Mouse (Mus musculus): Measurements from ENCODE around the gene Vmn1r7. TPM values are rescaled to one million over a fixed set of nuclear protein-coding genes. Genes with fewer than 3 reads are reported as not detected.
"Not testable (repeated sequence)": the region's sequence is repeated elsewhere in the genome, so short reads cannot be mapped to it uniquely, and the experiment has no call there.

The Vmn1r7 gene
- not detected for total RNA-seq (2021)
- not detected in 2 replicates for polyA plus RNA-seq (2012; rRNA removed)
- long read RNA-seq: 0 reads

DNA sequence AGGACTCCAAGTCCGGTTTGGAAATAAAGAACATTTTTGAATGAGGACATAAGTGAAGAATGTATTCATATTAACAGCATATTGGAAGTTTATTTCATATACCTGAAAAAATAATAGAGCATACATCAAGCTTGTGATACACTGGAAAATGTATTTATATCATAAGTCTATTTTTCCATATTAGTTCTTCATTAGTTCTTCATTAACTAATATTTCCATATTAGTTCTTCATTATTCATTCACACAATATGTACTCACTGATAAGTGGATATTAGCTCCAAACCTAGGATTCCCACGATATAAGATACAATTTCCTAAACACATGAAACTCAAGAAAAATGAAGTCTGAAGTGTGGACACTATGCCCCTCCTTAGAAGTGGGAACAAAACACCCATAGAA, at the start of gene Vmn1r7:
TSS of gene Vmn1r7 (minus strand) at position 101 of the 400 bp plus-strand sequence.
- intact Hi-C loops (cut with DNase I): not testable (repeated sequence)
- 81% methylated on average over 2 of the region's 2 CpGs for WGBS

DNA sequence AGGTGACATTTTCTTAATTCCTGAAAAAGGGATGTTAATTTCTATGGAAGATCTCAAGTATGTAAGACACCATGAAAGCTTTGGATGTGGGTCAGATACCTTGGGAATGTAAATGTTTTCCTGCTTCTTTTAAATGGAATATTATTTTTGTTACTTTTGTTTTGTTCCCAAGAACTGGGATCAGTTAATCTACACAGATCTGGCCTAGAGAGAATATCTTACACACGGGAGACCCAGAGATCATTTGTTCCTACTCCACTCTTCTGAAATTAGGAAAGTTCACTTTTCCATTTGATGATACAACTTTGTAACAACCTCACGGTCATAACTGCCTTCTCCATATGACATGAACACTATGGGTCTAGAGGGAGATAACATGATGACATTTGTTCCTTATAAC, 41.4 kb upstream of the Vmn1r7 start, which contains the start of gene Vmn1r9:
TSS of gene Vmn1r9 (plus strand) at position 301 of the 400 bp plus-strand sequence.
- TF ChIP-seq EP300 (IDR thresholded peaks at IDR 0.05; ENCODE audit: insufficient read depth, low read depth, low read length) (no peak), POLR2A (IDR thresholded peaks at IDR 0.05; ENCODE audit: insufficient read depth, low read depth, low read length) (no peak), CTCF (IDR thresholded peaks at IDR 0.05) (no peak)
- H3K4me3 ChIP-seq: no peak within 1 kb of the TSS
- H3K79me2 ChIP-seq (replicated peaks; ENCODE audit: control insufficient read depth, insufficient read depth, low read length): no peaks in the 10 kb centered on the region
- H3K27me3 ChIP-seq (ENCODE audit: control insufficient read depth, insufficient read depth, low read length): no peaks in the 10 kb centered on the region
- 70% methylated on average over 2 of the region's 2 CpGs for WGBS
- intact Hi-C loops (cut with DNase I): loop anchor here (10.0 kb wide), 1 partner anchor 262 kb away; no protein-coding TSS in a partner anchor
- no peaks in the 10 kb centered on the region for H3K4me1 ChIP-seq (ENCODE audit: control insufficient read depth, insufficient read depth, low read length)
- no peak within 1 kb of the TSS for H3K9ac ChIP-seq (ENCODE audit: low read depth, low read length)
- no peaks in the 10 kb centered on the region for H3K36me3 ChIP-seq (ENCODE audit: control insufficient read depth, insufficient read depth, low read length)
- H3K27ac ChIP-seq: no peak within 1 kb of the TSS
- DNase-seq: no peak

More for the DNA sequence above, at the start of gene Vmn1r7:
- not testable (repeated sequence) for H3K4me3 ChIP-seq; H3K36me3 ChIP-seq (ENCODE audit: control insufficient read depth, insufficient read depth, low read length); H3K27ac ChIP-seq; H3K27me3 ChIP-seq (ENCODE audit: control insufficient read depth, insufficient read depth, low read length); H3K4me1 ChIP-seq (ENCODE audit: control insufficient read depth, insufficient read depth, low read length); DNase-seq; H3K79me2 ChIP-seq (replicated peaks; ENCODE audit: control insufficient read depth, insufficient read depth, low read length); H3K9ac ChIP-seq (ENCODE audit: low read depth, low read length)

DNA sequence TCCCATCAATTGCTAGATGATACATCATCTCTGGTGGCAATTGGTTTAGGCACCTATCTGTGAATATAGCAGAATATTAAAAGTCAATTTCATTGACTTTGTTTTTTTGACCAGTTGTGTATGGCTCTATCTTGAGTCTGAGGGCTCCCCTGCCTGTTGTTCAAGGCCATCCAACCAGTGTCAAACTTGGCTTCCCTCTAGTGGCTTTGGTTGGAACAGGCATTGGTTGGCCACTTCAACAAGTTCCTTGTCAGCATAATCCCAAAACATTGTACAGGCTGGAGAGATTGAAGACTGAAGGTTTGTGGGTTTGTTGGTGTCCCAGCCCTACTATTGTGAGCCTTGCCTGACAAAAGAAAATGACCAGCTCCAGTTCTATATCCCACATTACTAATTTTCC, 38.6 kb upstream of the Vmn1r7 start:
- no peak overlapping the region for H3K27ac ChIP-seq
- H3K9ac ChIP-seq (ENCODE audit: low read depth, low read length): no peak overlapping the region
- H3K27me3 ChIP-seq (ENCODE audit: control insufficient read depth, insufficient read depth, low read length): no peaks in the 10 kb centered on the region
- H3K4me1 ChIP-seq (ENCODE audit: control insufficient read depth, insufficient read depth, low read length): no peaks in the 10 kb centered on the region
- TF ChIP-seq CTCF (IDR thresholded peaks at IDR 0.05) (peak; percentile 40), POLR2A (IDR thresholded peaks at IDR 0.05; ENCODE audit: insufficient read depth, low read depth, low read length) (no peak)
- DNase-seq: no peak
- no peak overlapping the region for H3K4me3 ChIP-seq
- no peaks in the 10 kb centered on the region for H3K36me3 ChIP-seq (ENCODE audit: control insufficient read depth, insufficient read depth, low read length)
- H3K79me2 ChIP-seq (replicated peaks; ENCODE audit: control insufficient read depth, insufficient read depth, low read length): no peaks in the 10 kb centered on the region
- intact Hi-C loops (cut with DNase I): loop anchor here (10.0 kb wide), 1 partner anchor 259 kb away; no protein-coding TSS in a partner anchor

DNA sequence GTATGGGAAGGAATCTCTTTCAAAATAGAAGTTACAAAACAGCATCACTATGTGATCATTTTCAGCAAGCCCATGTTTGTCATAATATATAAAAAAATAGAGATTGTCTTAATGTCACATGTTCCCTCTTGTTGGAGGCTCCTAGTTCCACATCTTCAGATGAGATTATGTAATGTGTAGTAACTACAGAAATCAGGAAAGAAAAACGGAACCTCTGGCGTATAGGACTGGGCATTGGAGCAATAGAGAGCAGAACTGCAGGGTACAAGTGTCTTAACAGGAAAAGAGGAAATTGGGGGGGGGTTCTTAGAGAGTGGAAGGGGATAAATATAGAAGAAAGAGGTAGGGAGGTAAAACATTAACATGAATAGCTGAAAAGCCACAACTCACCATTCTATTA, 9.6 kb upstream of the Vmn1r7 start:
- TF ChIP-seq POLR2A (IDR thresholded peaks at IDR 0.05; ENCODE audit: insufficient read depth, low read depth, low read length): no peak
- TF ChIP-seq CTCF (IDR thresholded peaks at IDR 0.05): no peak
- no peak for TF ChIP-seq EP300 (IDR thresholded peaks at IDR 0.05; ENCODE audit: insufficient read depth, low read depth, low read length)
- no peaks in the 10 kb centered on the region for H3K27me3 ChIP-seq (ENCODE audit: control insufficient read depth, insufficient read depth, low read length)
- intact Hi-C loops (cut with DNase I): no loop called here
- DNase-seq: no peak
- 60% methylated on average over 2 of the region's 2 CpGs for whole genome bisulfite sequencing
- H3K79me2 ChIP-seq (replicated peaks; ENCODE audit: control insufficient read depth, insufficient read depth, low read length): no peaks in the 10 kb centered on the region
- no peaks in the 10 kb centered on the region for H3K4me1 ChIP-seq (ENCODE audit: control insufficient read depth, insufficient read depth, low read length)
- no peaks in the 10 kb centered on the region for H3K36me3 ChIP-seq (ENCODE audit: control insufficient read depth, insufficient read depth, low read length)
- H3K27ac ChIP-seq: no peak overlapping the region
- H3K4me3 ChIP-seq: no peak overlapping the region
- no peak overlapping the region for H3K9ac ChIP-seq (ENCODE audit: low read depth, low read length)

DNA sequence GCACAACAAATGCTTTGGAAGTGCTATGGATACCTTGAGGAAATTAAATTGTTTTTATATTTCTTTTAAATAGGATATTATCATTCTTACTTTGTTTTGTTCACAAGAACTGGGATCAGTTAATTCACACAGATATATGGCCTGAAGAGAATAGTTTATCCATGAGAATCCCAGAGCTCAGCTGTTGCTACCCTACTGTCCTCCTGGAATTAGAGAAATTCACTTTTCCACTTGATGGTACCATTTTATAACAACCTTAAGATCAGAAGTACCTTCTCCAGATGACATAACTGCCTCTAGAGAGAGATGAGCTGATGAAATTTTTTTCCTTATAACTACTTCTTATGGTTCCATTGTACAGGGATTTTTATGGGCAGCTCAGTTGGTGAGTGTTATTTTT, 6.9 kb upstream of the Vmn1r7 start, which contains the start of gene Vmn1r8:
TSS of gene Vmn1r8 (plus strand) at position 301 of the 400 bp plus-strand sequence.
- no peak within 1 kb of the TSS for H3K4me3 ChIP-seq
- no peak within 1 kb of the TSS for H3K9ac ChIP-seq (ENCODE audit: low read depth, low read length)
- H3K4me1 ChIP-seq (ENCODE audit: control insufficient read depth, insufficient read depth, low read length): no peaks in the 10 kb centered on the region
- no peak for DNase-seq
- H3K27me3 ChIP-seq (ENCODE audit: control insufficient read depth, insufficient read depth, low read length): no peaks in the 10 kb centered on the region
- intact Hi-C loops (cut with DNase I): no loop called here
- H3K27ac ChIP-seq: no peak within 1 kb of the TSS
- H3K79me2 ChIP-seq (replicated peaks; ENCODE audit: control insufficient read depth, insufficient read depth, low read length): no peaks in the 10 kb centered on the region
- H3K36me3 ChIP-seq (ENCODE audit: control insufficient read depth, insufficient read depth, low read length): no peaks in the 10 kb centered on the region
- TF ChIP-seq POLR2A (IDR thresholded peaks at IDR 0.05; ENCODE audit: insufficient read depth, low read depth, low read length) (no peak), EP300 (IDR thresholded peaks at IDR 0.05; ENCODE audit: insufficient read depth, low read depth, low read length) (no peak), CTCF (IDR thresholded peaks at IDR 0.05) (no peak)

DNA sequence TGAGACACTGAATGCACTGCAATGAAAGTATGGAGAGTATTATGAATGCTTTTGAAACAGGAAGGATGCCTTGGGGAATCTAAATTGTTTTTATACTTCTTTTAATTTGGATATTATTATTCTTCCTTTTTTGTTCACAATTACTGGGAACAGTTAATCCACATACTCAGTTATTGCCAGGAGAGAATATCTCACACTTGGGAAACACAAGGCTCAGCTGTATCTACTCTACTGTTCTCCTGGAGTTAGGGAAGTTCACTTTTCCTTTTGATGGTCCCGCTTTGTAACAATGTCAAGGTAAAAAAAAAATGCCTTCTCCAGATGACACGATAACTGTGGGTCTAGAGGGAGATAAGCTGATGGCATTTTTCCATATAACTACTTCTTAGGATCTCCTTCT, 28.2 kb downstream of the Vmn1r7 start, which contains the start of gene Vmn1r6:
TSS of gene Vmn1r6 (plus strand) at position 301 of the 400 bp plus-strand sequence.
- intact Hi-C loops (cut with DNase I): no loop called here
- H3K9ac ChIP-seq (ENCODE audit: low read depth, low read length): no peak within 1 kb of the TSS
- no peaks in the 10 kb centered on the region for H3K36me3 ChIP-seq (ENCODE audit: control insufficient read depth, insufficient read depth, low read length)
- H3K27me3 ChIP-seq (ENCODE audit: control insufficient read depth, insufficient read depth, low read length): no peaks in the 10 kb centered on the region
- H3K4me1 ChIP-seq (ENCODE audit: control insufficient read depth, insufficient read depth, low read length): no peaks in the 10 kb centered on the region
- H3K4me3 ChIP-seq: no peak within 1 kb of the TSS
- no peak for DNase-seq
- H3K27ac ChIP-seq: no peak within 1 kb of the TSS
- TF ChIP-seq EP300 (IDR thresholded peaks at IDR 0.05; ENCODE audit: insufficient read depth, low read depth, low read length): no peak
- TF ChIP-seq CTCF (IDR thresholded peaks at IDR 0.05): no peak
- TF ChIP-seq POLR2A (IDR thresholded peaks at IDR 0.05; ENCODE audit: insufficient read depth, low read depth, low read length): no peak
- 54% methylated on average over 2 of the region's 2 CpGs for WGBS
- H3K79me2 ChIP-seq (replicated peaks; ENCODE audit: control insufficient read depth, insufficient read depth, low read length): no peaks in the 10 kb centered on the region

Other genes with a start within 250 kb of the Vmn1r7 start
- 10 to 100 TPM; 28.9 to 30.6 TPM for gene Kbtbd2, start 227.5 kb downstream of the Vmn1r7 start, total RNA-seq (2021)
- 7.7 and 15.6 TPM in 2 replicates for gene Kbtbd2, start 227.5 kb downstream of the Vmn1r7 start, polyA plus RNA-seq (2012; rRNA removed)
- 10 to 100 TPM; 84.5 to 85.9 TPM for gene Fkbp9, start 193.3 kb downstream of the Vmn1r7 start, total RNA-seq (2021)
- gene Fkbp9, start 193.3 kb downstream of the Vmn1r7 start, polyA plus RNA-seq (2012; rRNA removed): 44.1 and 89.8 TPM in 2 replicates
- gene Nt5c3, start 101.4 kb downstream of the Vmn1r7 start, total RNA-seq (2021): 10 to 100 TPM; 62.4 to 75.5 TPM
- gene Nt5c3, start 101.4 kb downstream of the Vmn1r7 start, polyA plus RNA-seq (2012; rRNA removed): 16.9 and 49.2 TPM in 2 replicates
- gene Vmn1r4, start 101.3 kb downstream of the Vmn1r7 start, total RNA-seq (2021): under 1 TPM in 1 of 2 experiments, not detected in 1; 0.16 TPM
- gene Vmn1r4, start 101.3 kb downstream of the Vmn1r7 start, polyA plus RNA-seq (2012; rRNA removed): 0.06 and 0.29 TPM in 2 replicates
- not detected for gene Vmn1r5, start 55.1 kb downstream of the Vmn1r7 start, total RNA-seq (2021)
- not detected in 2 replicates for gene Vmn1r5, start 55.1 kb downstream of the Vmn1r7 start, polyA plus RNA-seq (2012; rRNA removed)
- gene Vmn1r6, start 28.1 kb downstream of the Vmn1r7 start, total RNA-seq (2021): not detected
- not detected in 2 replicates for gene Vmn1r6, start 28.1 kb downstream of the Vmn1r7 start, polyA plus RNA-seq (2012; rRNA removed)
- not detected for gene Vmn1r8, start 7.0 kb upstream of the Vmn1r7 start, total RNA-seq (2021)
- not detected in 2 replicates for gene Vmn1r8, start 7.0 kb upstream of the Vmn1r7 start, polyA plus RNA-seq (2012; rRNA removed)
- not detected for gene Vmn1r9, start 41.5 kb upstream of the Vmn1r7 start, total RNA-seq (2021)
- not detected in 2 replicates for gene Vmn1r9, start 41.5 kb upstream of the Vmn1r7 start, polyA plus RNA-seq (2012; rRNA removed)
- not detected for gene Vmn1r10, start 84.1 kb upstream of the Vmn1r7 start, total RNA-seq (2021)
- not detected in 2 replicates for gene Vmn1r10, start 84.1 kb upstream of the Vmn1r7 start, polyA plus RNA-seq (2012; rRNA removed)
- not detected for gene Vmn1r11, start 108.1 kb upstream of the Vmn1r7 start, total RNA-seq (2021)
- gene Vmn1r11, start 108.1 kb upstream of the Vmn1r7 start, polyA plus RNA-seq (2012; rRNA removed): not detected in 2 replicates
- gene Vmn1r12, start 131.6 kb upstream of the Vmn1r7 start, total RNA-seq (2021): not detected
- not detected in 2 replicates for gene Vmn1r12, start 131.6 kb upstream of the Vmn1r7 start, polyA plus RNA-seq (2012; rRNA removed)
- gene Vmn1r13, start 178.0 kb upstream of the Vmn1r7 start, total RNA-seq (2021): not detected
- gene Vmn1r13, start 178.0 kb upstream of the Vmn1r7 start, polyA plus RNA-seq (2012; rRNA removed): not detected in 2 replicates
- gene Vmn1r14, start 206.4 kb upstream of the Vmn1r7 start, total RNA-seq (2021): not detected
- gene Vmn1r14, start 206.4 kb upstream of the Vmn1r7 start, polyA plus RNA-seq (2012; rRNA removed): not detected in 2 replicates
- gene Vmn1r15, start 232.6 kb upstream of the Vmn1r7 start, total RNA-seq (2021): not detected
- gene Vmn1r15, start 232.6 kb upstream of the Vmn1r7 start, polyA plus RNA-seq (2012; rRNA removed): not detected in 2 replicates

Data from heart, adult 2 months (tissue).